Mouse (Mus musculus): ENCODE measurements at regions not wholly inside any gene's neighbourhood (a gene's known extent, or its start where the extent isn't known, plus 50 kb on each side); places are given as distances from the start of the nearest gene placed in this dataset.

DNA sequence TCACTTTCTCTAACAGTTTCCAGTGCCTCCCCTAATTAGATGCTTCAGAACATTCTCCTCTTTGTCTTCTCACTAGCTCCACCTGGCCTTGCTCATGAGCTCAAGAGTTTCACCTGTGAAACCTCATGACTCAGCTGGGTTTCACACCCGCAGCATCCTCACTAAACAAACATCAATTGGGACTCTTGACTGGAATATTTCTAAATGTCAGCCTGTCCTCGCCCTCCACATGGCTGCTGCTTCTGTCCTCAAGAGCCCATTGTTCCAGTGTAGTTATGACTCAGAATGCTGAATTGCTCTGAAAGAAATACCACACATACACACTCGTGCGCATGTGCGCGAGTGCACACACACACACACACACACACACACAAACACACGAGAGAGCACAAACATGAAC, 407.2 kb downstream of the Prss52 start:
- no peak for DNase-seq (ENCODE audit: low spot score in 2 of 2)

DNA sequence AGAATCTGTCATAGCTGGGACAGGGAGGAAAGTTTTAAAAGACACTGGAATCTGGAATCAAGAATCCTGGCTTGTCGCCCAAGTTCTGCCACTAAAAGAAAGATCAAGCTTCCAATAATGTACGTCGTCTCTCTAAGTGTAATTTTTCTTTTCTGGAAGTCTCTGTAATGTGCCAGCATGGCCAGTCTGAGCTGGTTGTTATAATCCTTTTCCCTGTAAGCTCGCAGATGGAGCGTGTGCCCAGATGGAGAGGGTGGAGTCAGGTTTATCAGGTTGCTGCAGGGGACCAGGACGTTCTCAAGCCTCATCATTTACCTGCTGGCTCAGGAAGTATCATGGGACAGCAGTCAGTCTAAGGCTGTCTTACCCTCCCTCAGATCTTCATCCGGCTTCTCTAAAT, 408.6 kb downstream of the Prss52 start:
- no peak for DNase-seq (ENCODE audit: low spot score in 2 of 2)

DNA sequence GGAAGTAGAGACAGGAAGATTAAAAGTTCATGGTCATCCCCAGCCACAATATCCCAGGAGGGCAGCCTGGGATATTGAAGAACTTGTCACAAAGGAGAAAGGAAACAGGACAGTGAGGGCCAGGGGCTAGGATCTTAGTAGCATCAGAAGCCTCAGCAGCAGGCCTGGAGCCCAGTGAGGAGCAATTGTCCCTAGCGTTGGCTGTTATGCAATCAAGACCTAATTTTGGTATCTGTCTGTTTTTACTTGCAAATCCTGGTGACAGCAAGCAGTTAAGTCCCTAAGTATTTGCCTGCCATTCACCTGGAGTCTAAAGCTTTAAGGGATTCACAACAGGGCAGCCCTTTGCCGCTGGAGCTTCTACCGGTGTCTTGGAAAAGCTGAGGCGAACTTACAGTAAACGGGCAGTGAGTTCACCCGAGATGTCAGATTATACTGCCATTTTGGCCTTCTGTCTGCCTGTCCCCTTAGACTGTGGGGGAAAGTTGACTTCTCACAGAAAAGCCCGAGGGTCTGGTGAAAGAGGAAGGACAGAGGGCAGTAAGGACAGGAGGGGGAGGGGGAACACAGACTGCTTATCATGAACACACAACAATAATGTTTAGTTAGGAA, 413.6 kb downstream of the Prss52 start:
- no peak for DNase-seq (ENCODE audit: low spot score in 2 of 2)

DNA sequence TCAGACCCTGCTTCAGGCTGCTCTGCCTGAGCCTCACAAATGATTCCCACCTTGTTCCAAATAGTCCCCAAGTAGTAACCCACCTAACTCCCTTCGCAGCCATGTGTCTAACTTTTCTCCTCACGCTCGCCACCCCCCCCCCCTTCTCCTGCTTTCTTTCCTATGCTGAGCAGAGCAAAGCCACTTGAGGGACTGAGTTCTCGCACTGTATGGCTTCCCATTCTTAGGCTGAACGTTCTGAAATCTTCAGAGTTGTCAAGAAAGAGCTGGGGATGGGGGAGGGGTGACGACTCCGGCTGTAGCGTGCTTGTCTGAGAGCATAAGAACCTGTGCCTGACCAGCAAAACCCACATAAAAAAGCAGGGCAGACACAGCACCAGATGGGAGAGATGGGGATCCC, 420.6 kb downstream of the Prss52 start:
- DNase-seq (ENCODE audit: low spot score in 2 of 2) = no peak

DNA sequence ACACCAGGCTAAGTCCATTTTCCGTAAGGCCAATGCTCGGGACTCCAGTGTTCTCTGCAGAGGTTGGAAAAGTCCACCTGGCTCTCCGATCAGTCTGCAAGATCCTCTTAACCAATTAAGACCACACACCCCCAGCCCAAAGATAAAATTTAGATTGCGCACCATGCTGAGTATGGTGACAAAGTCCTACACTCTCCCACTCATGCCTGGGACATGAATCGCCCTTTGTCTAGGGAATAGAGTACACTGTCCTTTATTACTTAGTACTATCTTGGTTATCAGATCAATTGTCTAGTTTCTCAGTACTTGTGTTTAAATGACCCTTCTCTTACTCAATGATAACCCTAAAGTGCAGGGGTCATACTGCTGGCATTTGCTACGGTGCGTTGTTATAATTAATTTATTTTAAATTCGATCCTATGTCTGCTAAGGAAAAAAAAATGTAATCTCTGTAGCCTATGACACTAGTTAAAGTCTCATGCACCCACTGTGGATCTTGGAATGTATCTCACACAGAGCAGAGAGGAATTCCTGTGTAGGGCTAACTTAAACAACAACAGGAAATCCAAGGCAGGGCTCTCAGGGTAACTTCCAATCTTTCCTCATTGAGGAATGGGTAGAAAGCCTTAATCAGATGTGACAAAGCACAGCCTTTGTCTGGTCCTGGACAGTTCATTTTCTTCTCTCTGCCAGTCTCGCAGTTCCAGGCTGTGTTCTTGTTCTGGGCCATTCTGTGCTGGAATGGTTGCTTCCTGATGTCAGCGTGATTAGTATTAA, 421.4 kb downstream of the Prss52 start:
- no peak for DNase-seq (ENCODE audit: low spot score in 2 of 2)

DNA sequence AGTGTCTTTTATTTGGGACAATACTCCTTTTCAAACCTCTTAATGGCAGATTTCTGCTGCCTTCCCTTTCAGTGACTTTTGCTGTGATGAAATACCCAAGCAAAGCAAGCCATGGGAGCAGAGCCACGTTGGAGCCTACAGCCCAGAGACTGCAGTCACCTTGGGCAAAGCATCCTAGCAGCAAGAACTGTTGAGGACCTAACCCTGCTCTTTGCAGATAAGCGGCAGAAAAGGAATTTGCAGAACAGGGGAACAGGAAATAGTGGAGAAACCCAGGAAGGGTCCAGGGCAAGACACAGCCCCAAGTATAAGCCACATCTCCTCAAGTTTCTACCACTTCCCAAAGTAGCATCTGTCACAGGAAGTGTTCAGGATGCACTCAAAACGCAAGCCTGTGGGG, 426.5 kb downstream of the Prss52 start:
- DNase-seq (ENCODE audit: low spot score in 2 of 2) = no peak

DNA sequence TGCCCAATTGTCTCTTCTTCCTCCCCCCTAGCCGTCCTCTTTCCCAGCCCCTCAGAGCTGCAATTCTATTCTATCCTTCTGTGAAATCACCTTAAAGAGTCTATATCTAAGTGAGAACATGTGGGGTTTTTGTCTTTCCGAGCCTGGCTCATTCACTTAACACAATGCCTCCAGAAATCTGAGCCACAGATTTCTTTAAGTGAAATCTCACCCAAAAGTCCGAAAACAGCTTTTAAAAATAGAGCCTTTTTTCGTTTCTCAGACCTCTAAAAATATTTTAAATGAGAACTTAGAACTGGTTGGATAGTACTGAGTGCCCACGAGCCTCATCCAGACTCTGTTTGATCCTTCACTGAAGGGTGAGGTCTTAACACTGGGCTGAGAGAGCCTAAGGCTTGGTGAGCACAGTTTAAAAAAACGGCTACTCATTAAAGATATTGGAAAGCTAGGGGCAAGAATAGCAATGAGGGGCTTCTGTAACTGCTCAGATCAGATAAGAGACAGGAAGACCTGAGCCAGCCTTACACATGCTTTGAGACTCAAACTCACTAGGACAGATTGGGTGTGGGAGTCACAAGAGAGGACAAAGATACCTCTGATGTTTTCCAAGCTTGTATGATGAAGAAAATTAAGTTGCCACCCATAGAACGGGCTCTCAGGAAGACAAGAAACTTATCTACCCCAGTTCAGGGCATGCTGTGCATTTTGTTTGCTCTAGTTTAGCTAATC, 427.3 kb downstream of the Prss52 start:
- DNase-seq (ENCODE audit: low spot score in 2 of 2) = no peak

DNA sequence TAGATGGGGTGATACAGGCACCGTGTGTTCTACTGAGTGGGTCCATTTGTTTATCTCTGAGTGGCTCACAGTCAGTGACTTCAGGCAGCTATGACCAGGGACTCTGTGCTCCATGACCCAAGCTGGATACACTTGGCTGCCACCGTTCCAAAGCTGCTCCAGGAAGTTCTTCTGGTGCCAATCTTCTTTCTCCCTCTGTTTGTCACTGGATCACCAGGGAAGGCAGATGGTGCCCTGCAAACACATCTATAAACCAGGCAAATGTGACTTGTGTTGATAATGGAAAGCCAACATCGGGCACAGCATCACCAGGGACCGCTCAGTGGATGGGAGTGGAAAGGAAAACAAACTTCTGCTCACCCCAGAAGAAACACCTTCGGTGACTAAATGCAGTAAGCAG, 428.3 kb downstream of the Prss52 start:
- DNase-seq (ENCODE audit: low spot score in 2 of 2) = no peak

DNA sequence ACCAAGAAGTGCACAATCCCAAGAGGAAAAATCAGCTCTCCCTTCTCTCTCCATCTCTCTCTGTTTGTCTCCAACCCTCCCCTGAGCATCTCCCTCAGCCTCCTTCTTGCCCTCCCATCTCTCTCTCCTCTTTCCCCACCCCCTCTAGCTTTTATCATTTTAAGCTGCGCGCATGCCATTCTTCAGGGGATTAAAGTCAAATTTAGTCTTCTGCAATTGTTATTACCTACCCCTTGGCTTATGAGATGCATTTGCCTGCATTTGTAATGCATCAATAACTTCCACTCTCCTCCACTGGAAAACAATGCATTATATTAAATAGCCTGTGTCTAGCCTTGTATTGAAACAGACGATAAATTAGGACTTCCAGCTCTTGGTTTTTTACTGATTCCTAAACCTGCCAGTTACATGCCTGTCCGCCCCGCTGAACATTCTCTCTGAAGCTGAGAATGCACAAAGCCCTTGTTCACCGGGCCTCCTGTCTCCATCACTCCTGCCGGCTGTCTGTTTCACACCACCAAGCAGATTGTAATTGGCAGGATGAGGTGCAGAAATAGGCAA, 429.6 kb downstream of the Prss52 start:
- no peak for DNase-seq (ENCODE audit: low spot score in 2 of 2)

DNA sequence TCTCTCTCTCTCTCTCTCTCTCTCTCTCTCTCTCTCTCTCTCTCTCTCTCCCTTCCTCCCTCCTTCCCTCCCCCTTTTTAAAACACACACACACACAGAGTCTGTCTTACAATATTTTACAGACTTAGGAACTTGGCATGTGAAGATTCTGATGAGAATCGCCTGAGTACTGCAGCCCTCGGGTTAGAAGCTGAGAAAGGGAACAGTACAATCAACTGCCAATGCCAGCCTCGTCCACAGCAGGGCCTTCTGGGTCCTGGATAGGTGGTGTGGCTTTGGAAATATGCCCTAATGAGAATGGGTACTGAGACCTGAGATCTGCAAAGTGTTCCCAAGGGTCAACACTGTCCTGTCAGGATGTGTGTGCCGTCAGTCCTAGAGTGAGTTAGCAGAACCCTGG, 430.1 kb downstream of the Prss52 start:
- no peak for DNase-seq (ENCODE audit: low spot score in 2 of 2)

DNA sequence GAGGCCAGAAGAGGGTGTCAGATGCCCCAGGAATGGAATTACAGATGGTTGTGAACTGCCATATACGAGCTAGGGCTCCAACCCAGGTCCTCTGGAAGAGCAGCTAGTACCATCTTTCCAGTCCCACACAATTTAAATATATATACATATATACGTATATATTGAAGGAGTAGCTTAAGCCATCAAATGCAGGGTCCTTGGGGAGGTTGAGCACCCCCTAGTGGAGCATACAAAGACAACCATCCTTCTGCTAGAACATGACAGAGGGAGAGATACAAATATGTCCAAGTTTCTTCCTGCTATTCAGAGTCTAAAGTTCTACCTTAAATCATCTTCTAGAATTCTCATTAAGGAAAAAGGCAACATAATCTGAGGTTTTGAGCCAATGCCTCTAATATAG, 435.4 kb downstream of the Prss52 start:
- no peak for DNase-seq (ENCODE audit: low spot score in 2 of 2)

DNA sequence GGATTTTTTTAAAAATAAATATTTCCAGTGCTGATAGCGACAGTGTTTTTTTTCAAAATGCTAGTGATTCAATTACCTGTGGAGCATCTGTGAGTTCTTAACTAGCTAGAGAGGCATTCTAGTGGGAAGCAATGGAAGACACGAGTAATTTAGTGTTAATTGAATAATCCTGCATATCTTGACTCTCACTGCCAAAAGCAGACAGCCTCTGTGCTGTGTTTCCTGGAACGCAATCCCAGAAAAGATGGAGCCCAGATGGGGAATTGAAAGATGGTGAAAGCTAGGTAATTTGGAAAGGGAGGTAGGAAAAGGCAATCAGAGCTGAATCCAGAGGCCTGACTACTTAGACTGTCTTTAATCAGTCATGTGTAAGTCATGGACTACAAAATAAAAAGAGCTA, 441.0 kb downstream of the Prss52 start:
- no peak for DNase-seq (ENCODE audit: low spot score in 2 of 2)

DNA sequence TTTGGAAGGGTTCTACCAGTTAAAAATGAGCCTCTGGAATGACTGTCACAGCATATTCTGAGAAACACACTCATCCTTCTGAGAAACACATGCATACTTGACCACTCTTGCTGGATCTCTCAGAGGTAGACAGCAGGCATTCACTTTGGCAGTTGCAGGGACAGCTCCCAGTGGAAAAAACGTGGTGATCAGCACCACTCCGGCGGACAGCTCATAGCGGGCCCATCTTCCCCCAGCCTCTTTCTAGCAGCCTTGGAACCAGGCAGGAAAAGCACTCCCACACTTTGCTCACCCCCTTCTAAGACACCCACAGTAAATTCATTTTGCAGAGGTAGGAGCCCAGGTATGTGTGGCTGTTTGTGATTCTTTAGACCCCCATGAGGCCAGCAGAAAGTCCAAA, 442.7 kb downstream of the Prss52 start:
- no peak for DNase-seq (ENCODE audit: low spot score in 2 of 2)

DNA sequence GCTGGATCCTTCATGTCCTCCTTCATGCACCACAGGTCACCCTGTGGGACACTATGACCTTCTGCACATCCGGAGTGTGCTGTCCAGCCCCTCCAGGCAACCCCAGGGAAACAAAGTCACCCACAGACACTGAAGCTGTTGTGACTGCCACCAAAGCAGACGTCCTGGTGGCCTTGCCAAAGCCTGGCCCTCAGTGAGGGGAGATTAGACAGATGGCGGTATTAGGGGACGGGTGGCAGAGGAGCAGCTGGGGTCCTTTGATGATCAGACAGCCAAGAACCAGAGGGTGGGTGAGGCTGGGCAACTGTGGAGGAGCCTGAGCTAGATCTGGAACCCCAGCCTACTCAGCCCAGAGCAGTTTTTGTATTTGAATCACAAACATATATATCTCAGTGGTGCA, 448.9 kb downstream of the Prss52 start:
- DNase-seq (ENCODE audit: low spot score in 2 of 2) = no peak

DNA sequence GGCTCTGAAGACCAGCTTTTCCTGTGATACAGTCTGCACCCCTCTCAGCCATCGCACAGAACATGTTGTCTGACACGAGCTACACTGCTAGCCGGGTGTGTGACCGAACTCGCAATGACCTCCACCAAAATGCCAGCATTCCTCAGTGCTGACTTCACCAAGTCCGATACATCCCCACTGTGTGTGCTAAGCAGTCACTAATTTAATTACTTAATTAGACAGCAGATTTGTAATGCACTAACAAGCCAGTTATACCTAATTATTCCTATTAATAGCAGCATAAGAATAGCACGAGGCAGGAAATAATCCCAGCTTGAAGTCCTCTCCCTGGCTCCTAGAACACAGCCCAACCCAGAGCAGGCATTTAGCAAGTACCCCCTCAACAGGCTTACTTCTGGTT, 452.0 kb downstream of the Prss52 start:
- no peak for DNase-seq (ENCODE audit: low spot score in 2 of 2)

DNA sequence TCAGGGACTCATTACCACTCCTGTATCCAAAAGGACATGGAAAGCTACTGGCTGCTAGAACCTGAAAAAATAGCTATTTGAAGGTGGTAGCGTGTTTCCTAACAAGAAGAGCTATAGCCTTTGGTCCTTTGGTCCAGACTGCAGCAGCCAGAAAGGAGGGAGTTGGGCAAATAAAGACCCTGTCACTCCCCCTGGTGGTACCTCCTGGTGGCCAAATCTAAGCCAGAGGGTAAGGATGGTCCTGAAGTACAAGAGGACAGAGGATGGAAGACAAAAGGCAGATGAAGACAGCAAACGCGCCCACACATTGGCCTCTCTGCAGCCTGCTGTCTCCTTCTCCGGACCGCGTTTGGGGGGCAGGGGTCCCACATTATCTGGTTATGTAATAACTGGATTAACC, 453.4 kb downstream of the Prss52 start:
- no peak for DNase-seq (ENCODE audit: low spot score in 2 of 2)

DNA sequence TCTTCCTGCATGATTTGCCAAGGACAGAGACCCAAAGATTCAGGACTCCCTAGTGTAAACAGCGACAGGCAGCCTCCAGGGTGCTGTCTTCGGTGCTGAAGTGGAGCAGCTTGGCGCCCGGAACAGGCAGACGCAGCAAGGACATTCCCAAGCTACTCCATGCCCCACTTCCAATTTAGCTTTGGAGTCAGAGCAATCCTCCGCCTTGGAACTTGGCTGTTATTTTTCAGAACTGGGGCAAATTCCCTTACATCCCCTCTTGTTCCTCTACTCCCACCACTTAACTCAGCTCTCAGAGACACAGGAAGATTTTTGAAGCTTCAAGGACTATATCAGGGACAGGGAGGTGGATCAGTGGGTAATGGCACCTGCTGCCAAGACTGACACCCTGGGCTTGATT, 464.6 kb downstream of the Prss52 start:
- no peak for DNase-seq (ENCODE audit: low spot score in 2 of 2)

DNA sequence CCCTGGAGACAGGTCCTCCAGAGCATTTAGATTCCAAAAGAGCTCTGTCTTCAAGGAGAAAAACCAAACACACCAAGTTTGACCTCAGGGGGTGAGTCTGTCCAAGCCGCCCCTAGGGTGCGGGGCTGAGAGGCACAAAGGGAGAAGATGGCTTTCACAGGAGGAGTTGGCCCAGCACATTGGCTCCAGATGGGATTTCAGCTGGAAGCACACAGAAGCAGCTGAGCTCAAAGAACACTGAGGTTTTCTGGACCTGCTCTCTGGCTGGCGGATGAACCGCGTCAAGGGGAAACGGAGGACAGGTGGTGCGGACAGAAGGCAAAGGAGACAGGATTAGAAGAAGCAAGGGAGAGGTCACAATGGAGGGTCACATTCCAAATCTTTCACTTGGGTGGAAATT, 466.9 kb downstream of the Prss52 start:
- DNase-seq (ENCODE audit: low spot score in 2 of 2) = no peak

DNA sequence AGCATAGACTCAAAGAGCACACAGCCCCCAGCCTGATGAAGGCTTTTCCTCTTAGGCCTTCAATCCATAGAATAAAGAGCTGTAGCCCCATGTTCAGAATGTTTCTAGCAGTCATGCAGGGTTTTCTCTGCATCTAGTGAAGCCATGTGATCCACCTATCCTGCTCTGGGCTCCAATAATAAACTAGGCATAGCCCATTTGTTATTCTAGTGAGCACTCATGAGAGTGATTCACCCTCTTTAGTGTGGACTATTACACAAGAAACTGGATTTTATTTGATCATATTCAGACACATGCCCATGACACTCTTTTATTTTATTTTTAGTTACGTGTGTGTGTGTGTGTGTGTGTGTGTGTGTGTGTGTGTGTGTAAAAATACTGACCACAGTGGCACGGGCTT, 468.7 kb downstream of the Prss52 start:
- no peak for DNase-seq (ENCODE audit: low spot score in 2 of 2)

DNA sequence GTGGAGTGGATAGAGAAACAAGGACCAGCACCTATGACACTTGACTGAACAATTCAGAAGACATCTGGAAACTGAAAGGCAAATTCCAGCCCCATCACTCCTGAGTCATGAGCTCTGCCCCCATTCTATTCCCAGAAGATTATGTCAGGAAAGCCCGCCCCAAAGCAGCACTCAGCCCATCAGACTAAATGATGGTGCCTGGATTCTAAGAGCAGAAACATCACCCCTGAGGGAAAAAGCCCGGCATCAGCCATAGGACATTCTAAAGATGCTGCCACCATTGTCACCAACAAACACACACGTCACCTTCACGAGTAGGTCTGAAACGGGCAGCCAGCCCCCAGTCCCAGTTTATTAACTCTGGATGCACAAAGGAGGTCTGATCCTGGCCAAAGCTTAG, 469.7 kb downstream of the Prss52 start:
- no peak for DNase-seq (ENCODE audit: low spot score in 2 of 2)

DNA sequence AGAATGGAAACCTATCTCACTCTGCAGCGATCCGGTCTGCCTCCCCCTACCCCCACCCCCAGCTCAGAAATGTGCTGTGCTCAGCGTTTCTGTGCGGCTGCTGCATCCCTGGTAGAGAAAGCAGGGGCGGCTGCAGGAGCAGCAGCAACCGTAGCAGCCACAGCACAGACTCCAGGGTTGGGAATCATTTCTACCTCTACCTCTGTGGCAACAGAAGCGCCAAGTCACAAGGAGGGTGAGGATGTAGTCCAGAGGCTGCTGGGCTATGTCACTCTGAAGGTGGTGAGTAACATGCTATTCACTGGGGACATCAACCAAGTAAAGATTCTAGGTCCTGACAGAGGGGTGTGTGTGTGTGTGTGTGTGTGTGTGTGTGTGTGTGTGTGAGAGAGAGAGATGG, 470.2 kb downstream of the Prss52 start:
- no peak for DNase-seq (ENCODE audit: low spot score in 2 of 2)

DNA sequence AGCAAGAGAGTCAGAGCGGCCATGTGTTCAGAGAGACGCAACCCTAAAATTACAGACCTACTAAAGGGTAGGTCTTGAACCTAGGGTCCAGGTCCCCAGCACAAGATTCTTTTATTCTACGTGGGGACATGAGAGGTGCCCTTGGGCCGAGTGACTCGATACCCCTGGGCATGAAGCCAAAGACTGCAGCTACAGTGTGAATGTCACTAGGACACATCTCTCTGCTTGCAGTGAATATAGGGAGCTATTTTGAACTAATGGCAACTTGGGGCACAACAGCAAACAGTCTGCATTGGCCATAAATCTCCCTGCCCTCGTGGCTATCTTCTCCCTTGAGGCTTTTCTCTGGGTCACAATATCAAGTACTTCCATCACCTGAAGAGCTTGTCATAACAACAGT, 470.7 kb downstream of the Prss52 start:
- DNase-seq (ENCODE audit: low spot score in 2 of 2) = no peak

DNA sequence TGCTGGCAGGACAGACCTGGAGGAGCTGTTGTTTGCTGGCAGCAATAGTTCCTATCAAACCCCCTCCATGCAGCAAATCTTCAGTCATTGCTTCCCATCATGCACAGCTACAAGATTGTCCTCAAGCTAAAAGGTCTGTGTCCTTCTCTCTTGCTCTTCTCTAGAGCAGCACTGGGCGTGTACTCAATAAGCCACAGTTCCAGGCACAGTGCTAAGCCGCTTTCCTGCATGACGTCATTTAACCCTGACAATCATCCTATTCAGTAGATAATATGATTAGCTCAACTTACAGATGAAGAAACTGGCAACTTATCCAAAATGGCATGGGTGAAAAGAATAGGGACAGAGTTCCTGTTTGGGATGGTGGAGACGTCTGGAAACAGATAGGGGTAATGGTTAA, 471.9 kb downstream of the Prss52 start:
- DNase-seq (ENCODE audit: low spot score in 2 of 2) = no peak

All from frontal cortex, postnatal 25 days (tissue).